Mouse (Mus musculus): ENCODE measurements around the gene Tpsg1.

DNA sequence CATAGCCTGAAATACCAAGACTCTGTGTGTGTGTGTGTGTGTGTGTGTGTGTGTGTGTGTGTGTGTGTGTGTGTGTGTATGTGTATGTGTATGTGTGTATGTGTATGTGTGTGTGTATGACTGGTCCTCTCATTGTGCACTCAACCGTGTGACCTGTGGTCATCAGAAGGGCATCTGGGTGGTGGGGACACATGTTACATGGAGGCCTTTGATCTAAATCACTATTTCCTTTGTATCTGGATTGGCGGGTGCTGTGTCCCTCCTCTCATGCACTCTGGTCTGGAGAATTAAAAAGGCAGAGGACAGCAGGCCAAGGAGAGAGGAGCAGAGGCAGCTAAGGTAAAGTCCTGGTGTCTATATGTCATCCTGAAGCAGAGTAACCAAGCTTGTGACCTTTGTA, 3.1 kb upstream of the Tpsg1 start, which contains the start of gene Tpsb2:
- TF ChIP-seq CTCF (IDR thresholded peaks at IDR 0.05; ENCODE audit: low read depth, low read length) (no peak), POLR2A (IDR thresholded peaks at IDR 0.05; ENCODE audit: borderline replicate concordance, low read depth, low read length) (no peak)
